Mouse (Mus musculus) mesoderm, embryonic 11.5 days (tissue): Measurements from ENCODE around the gene Uri1.
A peak's percentile ranks its signal among the peaks of the same experiment; 100 is the strongest.

Source experiments
- DNase-seq: peaks from one replicate; pipeline ENCODE4 v3.0.0-alpha.2; 2012; ENCODE audit warnings: low read depth, low spot score

The Uri1 gene

GRCm38 (mm10) chr7:38015356-38015755 is 8.0 kb downstream of the Uri1 start:
- no peak for DNase-seq

GRCm38 (mm10) chr7:38013946-38014345 is 9.4 kb downstream of the Uri1 start:
- no peak for DNase-seq

DNA sequence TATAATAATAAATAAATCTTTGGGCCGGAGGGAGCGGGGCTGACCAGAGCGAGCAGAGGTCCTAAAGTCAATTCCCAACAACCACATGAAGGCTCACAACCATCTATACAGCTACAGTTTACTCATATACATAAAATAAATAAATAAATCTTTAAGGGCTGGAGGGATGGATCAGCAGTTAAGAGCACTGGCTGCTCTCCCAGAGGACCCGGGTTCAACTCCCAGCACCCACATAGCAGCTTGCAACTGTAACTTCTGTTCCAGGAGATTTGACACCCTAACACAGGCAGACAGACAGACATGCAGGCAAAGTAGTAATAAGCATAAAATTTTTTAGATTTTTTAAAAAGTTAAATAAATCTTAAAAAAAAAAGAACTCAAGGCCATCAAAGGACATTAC is 10.5 kb downstream of the Uri1 start:
- DNase-seq = no peak

- no peak for DNase-seq
These were observed 15.0 kb downstream of the Uri1 start for GRCm38 (mm10) chr7:38008359-38008758.

DNA sequence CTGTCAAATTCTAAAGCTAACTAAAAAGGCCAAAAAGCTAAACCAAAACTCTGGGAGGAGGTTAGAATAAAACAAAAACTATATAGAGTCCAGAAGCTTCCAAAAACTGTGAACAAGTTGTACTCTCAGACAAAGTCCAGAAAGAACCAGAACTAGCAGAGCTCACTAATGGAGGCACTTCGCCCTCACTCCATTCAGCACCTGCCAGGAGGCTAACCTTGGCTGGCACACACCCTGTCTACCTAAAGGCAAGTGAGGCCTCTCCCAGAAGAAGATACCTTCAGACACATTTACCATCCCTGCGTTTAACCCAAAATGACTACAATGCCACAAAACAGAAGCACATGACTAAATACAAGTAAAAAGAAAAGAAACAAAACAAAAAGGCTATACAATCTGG is 20.9 kb downstream of the Uri1 start:
- no peak for DNase-seq

DNA sequence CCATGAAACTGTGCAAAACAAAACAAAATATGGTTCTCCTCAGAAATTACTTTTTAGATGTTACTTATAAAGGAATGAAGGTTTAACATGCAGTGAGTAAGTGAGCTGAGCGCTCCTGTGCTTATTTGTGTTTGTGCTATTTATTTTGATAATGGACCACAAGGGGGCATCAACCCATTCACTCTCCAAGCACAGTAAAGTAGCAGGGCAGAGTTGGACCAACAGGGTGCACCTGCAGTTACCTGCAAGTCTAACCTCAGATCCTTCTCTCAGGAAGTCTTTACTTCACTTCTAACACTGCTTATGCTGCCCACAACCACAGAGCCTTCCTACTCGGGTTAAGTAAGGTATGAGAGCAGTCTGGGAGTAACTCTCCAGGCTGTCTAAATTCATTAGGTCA is 23.7 kb downstream of the Uri1 start:
- DNase-seq = no peak

- DNase-seq = no peak
These were observed 30.5 kb downstream of the Uri1 start for GRCm38 (mm10) chr7:37992861-37993260.

DNA sequence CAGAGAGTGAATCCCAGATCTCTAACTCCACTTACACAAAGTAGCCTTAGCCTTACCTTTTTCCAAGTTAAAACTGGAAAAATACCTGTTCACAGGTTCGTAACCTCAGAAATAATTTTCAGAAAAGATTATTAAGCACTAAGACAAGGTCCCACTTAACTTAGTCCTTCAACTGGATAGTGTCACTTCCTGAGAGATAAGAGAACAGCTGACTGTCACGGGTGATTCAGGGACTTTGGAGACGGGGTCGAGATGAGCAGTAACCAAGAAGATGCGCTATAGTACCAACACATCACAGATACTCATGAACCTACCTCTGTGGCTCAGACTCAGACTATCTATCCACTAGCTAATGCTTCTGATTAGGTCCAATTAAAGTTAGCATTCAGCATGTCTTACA is 38.5 kb downstream of the Uri1 start:
- DNase-seq = no peak

DNA sequence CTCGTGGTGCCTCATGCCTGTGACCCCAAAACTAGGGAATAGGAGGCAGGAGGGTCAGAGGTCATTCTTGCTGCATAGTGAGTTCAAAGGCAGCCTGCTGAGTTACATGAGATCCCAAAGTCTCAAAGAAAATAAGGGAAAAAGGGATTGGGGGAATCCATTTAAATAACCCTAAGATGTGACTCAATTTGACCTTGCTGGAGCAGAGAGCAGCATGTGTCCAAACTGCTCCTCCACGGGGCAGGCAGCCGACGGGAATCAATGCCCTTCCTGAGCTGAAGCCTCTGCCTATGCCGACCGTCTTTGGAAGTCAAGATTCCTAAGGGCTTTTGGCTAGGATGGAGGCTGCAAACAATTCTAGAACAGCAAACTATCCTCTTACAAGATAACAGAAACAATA is 39.9 kb downstream of the Uri1 start:
- no peak for DNase-seq

- no peak for DNase-seq
These were observed 43.6 kb downstream of the Uri1 start for GRCm38 (mm10) chr7:37979729-37980128.

DNA sequence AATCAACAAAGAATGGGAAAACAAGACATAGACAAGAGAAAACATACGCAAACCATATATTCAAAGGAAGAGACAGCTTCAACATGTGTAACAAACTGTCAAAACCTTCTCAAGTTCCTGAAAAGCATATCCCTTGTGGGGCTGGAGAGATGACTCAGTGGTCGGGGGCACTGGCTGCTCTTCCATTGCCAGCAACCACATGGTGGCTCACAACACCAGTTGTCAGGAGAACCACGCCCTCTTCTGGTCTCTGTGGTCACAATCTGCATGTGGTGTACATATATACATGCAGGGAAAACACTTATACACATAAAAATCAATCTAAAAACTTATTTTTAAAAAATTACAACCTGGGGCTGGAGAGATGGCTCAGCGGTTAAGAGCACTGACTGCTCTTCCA is 44.9 kb downstream of the Uri1 start:
- DNase-seq = no peak

DNA sequence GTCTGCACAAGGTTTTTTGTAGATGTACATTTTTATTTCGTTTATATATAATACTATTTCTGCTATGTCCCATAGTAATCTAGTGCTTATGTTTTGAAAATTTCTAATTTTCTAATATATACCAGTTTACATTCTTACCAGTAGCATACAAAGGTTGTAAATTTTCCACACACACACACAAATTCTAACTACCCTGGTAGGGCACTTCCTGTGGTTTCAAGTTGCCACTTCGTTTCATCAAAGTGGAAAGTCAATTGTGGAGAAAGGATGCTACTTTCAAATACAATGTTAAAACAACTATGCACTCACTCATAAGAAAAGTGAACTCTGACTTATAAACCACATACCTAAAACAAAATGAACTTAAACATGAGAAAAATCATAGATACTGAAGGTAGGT is 45.7 kb downstream of the Uri1 start:
- DNase-seq = no peak

- DNase-seq = no peak
These were observed 50.3 kb downstream of the Uri1 start for GRCm38 (mm10) chr7:37972999-37973555.

- DNase-seq = peak; percentile 36
These were observed 50.8 kb downstream of the Uri1 start for GRCm38 (mm10) chr7:37972571-37972970.

DNA sequence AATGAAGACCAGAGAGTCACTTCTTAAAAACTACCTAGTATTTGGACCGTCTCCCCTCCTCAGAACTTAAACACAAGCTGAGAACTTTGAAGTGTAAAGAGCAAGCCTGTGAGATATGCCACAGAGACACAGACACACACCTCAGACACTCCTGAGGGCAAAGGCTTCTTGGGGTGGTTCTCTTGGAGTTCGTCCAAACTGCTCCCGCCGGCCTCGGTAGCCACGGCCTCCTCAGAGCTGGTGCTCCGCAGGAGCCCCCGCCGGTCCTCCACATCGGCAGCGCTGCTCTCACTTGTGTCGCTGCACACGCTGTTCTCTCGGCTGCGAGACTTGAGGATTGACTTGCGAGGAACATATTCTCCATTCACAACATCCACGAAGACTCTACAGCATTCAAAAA is 61.0 kb downstream of the Uri1 start:
- no peak for DNase-seq

DNA sequence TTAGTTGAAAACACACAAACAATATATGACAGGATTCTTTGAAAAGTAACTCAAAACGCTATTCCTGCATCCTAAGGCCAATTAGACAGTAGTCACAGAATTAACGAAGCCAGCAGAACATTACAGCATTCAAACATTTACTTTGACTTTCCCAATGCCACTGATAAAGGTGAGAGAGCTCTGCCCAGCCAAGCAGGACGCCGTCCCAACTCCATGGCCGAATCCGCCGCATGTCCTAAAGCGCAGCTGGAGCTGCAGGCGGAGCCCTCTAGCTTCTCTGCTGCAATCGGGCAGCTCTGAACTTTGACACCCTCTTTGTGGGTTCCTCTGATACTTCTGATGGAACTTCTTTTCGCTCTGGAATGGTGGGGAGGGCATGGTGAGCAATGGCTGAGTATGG is 62.1 kb downstream of the Uri1 start:
- no peak for DNase-seq

GRCm38 (mm10) chr7:37951841-37952240 is 71.5 kb downstream of the Uri1 start:
- no peak for DNase-seq

- no peak for DNase-seq
These were observed 86.9 kb downstream of the Uri1 start for GRCm38 (mm10) chr7:37936459-37936858.

DNA sequence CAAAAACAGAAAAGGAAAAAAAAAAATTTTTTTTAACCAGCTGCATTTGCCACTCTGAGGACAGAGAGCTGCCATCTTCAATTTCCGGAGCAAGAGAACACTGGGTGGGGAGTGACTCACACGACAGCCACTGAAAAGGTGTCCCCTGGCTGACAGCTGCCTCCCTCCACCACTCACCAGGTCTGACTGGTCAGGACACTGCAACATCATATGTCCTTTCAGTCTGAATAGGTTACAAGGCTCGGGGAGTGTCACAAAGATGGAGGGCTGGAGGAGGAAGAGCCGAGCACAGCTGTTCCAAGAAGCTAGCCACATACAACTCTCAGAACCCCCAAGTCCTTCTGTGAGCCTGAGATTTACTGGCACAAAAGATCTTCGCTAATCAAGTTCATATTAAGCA is 87.6 kb downstream of the Uri1 start:
- DNase-seq = no peak

DNA sequence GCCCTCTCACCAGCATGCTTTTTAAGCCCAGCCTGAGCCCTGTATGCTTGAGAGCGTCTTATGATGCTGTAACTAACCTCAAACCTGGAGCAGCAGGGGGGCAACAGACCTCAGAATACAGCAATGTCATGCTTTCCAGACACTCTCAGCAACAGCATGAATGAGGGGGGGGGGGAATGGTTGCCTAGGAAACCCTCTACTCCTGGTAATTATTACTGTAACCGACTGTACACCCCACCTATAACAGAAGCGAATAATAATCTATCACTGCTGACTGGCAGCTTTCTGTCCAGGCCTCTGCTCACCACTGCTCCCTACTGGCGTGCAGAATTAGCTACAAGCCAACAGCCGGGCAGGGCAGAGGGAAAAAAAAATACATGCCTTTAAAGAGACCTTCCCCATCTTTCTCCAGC is 88.6 kb downstream of the Uri1 start:
- DNase-seq = peak; percentile 68

- DNase-seq = peak; percentile 23
These were observed 89.5 kb downstream of the Uri1 start for GRCm38 (mm10) chr7:37933754-37934308.

DNA sequence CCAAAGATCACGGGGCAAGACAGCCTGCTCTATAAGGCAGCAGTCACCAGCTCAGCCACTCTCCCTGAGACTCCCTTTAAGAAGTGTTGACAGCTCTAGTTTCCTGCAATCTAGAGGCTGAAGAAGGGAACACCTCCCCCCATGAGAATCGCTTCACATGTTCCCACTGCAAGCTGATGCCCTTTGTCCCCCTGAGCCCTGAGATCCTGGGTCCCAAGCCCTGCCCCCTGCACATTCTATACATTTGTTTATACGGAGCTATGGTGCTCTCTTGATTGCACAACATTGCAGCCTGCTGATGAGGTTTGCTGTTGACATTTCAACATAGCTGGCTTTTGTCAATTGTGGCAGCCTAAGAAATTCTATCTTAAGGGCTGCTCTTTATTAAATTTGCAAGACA is 91.7 kb downstream of the Uri1 start:
- peak; percentile 24 for DNase-seq

- no peak for DNase-seq
These were observed 93.6 kb downstream of the Uri1 start for GRCm38 (mm10) chr7:37929738-37930137.

- no peak for DNase-seq
These were observed 100.4 kb downstream of the Uri1 start for GRCm38 (mm10) chr7:37922999-37923398.
